Mouse (Mus musculus) CH12.LX (cell line): ENCODE measurements at regions not wholly inside any gene's neighbourhood (a gene's known extent, or its start where the extent isn't known, plus 50 kb on each side); places are given as distances from the start of the nearest gene placed in this dataset.

Experiments
- CTCF ChIP-seq, 2 experiments: IDR thresholded peaks in 1 of 2; conservative IDR thresholded peaks in 1 of 2; 2 replicates each; pipeline ENCODE4 v1.5.1; 2011 to 2012; ENCODE audit warnings: low read depth in 2 of 2, low read length in 2 of 2, improper control_type of control experiment in 1 of 2, inconsistent platforms in 1 of 2, mild to moderate bottlenecking in 1 of 2, moderate library complexity in 1 of 2
- E2F4 ChIP-seq: IDR thresholded peaks from 2 replicates; pipeline ENCODE4 v1.6.1; 2011; ENCODE audit warnings: low read depth, low read length, improper control_type of control experiment; ENCODE audit not compliant: insufficient replicate concordance
- ETS1 ChIP-seq: conservative IDR thresholded peaks from 2 replicates; pipeline ENCODE4 v1.6.1; 2012; ENCODE audit warnings: low read depth, mild to moderate bottlenecking, inconsistent platforms, low read length, improper control_type of control experiment, moderate library complexity
- JUND ChIP-seq: conservative IDR thresholded peaks from 2 replicates; pipeline ENCODE4 v1.6.1; 2011; ENCODE audit warnings: low read depth, low read length, improper control_type of control experiment
- KAT2A ChIP-seq: IDR thresholded peaks from 2 replicates; pipeline ENCODE4 v1.6.1; 2012; ENCODE audit warnings: low read length, improper control_type of control experiment, inconsistent platforms; ENCODE audit not compliant: insufficient replicate concordance
- MAFK ChIP-seq: IDR thresholded peaks from 2 replicates; pipeline ENCODE4 v1.6.1; 2011; ENCODE audit warnings: low read length, improper control_type of control experiment; ENCODE audit not compliant: insufficient replicate concordance
- MEF2A ChIP-seq: IDR thresholded peaks from 2 replicates; pipeline ENCODE4 v1.6.1; 2014; ENCODE audit warnings: low read depth, mild to moderate bottlenecking, inconsistent platforms, low read length, improper control_type of control experiment, borderline replicate concordance
- POLR2A ChIP-seq: IDR thresholded peaks from 2 replicates; pipeline ENCODE4 v1.6.1; 2011; ENCODE audit warnings: low read depth, mild to moderate bottlenecking, improper control_type of control experiment, low read length
- SMC3 ChIP-seq: IDR thresholded peaks from 2 replicates; pipeline ENCODE4 v1.6.1; 2011; ENCODE audit warnings: low read depth, low read length, improper control_type of control experiment
- USF1 ChIP-seq: IDR thresholded peaks from 2 replicates; pipeline ENCODE4 v1.6.1; 2014; ENCODE audit warnings: low read depth, mild to moderate bottlenecking, inconsistent platforms, low read length, improper control_type of control experiment
- ZC3H11A ChIP-seq: IDR thresholded peaks from 2 replicates; pipeline ENCODE4 v1.6.1; 2012; ENCODE audit warnings: low read depth, mild to moderate bottlenecking, inconsistent platforms, low read length, improper control_type of control experiment

GRCm38 (mm10) chr9:112308950-112309349, 73.2 kb upstream of the Arpp21 start:
- TF ChIP-seq POLR2A (no peak), CTCF (conservative IDR thresholded peaks at IDR 0.05 in 1 of 2, IDR thresholded peaks at IDR 0.05 in 1 of 2; ENCODE audit: low read depth in 2 of 2, low read length in 2 of 2) (no peak), E2F4 (no peak), ETS1 (no peak), SMC3 (no peak), USF1 (no peak), ZC3H11A (no peak), JUND (no peak), MEF2A (no peak), KAT2A (no peak), MAFK (no peak)
